Mouse (Mus musculus): ENCODE data around the gene Tomm40. TPM values are rescaled to one million over a fixed set of nuclear protein-coding genes. Genes with fewer than 3 reads are reported as not detected.
A peak's percentile ranks its signal among the peaks of the same experiment; 100 is the strongest.

Gene Tomm40
- polyA plus RNA-seq, 1 experiment from 2014 or later: 149 TPM

GRCm38 (mm10) chr7:19699827-19700148 lies 15.4 kb downstream of the Tomm40 start:
- H3K9me3 ChIP-seq: 0 out of 2 replicates have a peak, but pooled peaks cover 6% of the 10 kb centered on the region
- H3K27ac ChIP-seq: no peak overlapping the region
- no peak overlapping the region for H3K4me2 ChIP-seq
- ATAC-seq (ENCODE audit: low FRiP score): no peak
- H3K36me3 ChIP-seq (replicated peaks): peaks cover 40% of the 10 kb centered on the region
- WGBS: 81% methylated on average over 4 of the region's 4 CpGs
- no peak overlapping the region for H3K9ac ChIP-seq
- peaks cover 21% of the 10 kb centered on the region for H3K4me1 ChIP-seq
- no peak overlapping the region for H3K4me3 ChIP-seq (replicated peaks)
- 0 out of 2 replicates have a peak, but pooled peaks cover 4% of the 10 kb centered on the region for H3K27me3 ChIP-seq

GRCm38 (mm10) chr7:19698907-19699826 lies 16.1 kb downstream of the Tomm40 start, which contains the start of gene Apoe:
Gene Apoe (minus strand): TSS chr7:19699188.
- WGBS: 1% methylated on average over 20 of the region's 20 CpGs
- peaks cover 21% of the 10 kb centered on the region for H3K4me1 ChIP-seq
- H3K4me2 ChIP-seq: peak within 1 kb of the TSS; percentile 64
- 0 out of 2 replicates have a peak, but pooled peaks cover 4% of the 10 kb centered on the region for H3K27me3 ChIP-seq
- peak; percentile 47 for ATAC-seq (ENCODE audit: low FRiP score)
- peak within 1 kb of the TSS; percentile 50 for H3K9ac ChIP-seq
- 0 out of 2 replicates have a peak, but pooled peaks cover 6% of the 10 kb centered on the region for H3K9me3 ChIP-seq
- peak within 1 kb of the TSS; percentile 35 for H3K4me3 ChIP-seq (replicated peaks)
- peaks cover 34% of the 10 kb centered on the region for H3K36me3 ChIP-seq (replicated peaks)
- H3K27ac ChIP-seq: peak within 1 kb of the TSS; percentile 27; the same call in 1 of the 2 replicates

- H3K9ac ChIP-seq: peak overlapping the region; percentile 50
- 0 out of 2 replicates have a peak, but pooled peaks cover 4% of the 10 kb centered on the region for H3K27me3 ChIP-seq
- peak overlapping the region; percentile 35 for H3K4me3 ChIP-seq (replicated peaks)
- H3K4me1 ChIP-seq: peaks cover 26% of the 10 kb centered on the region
- H3K4me2 ChIP-seq: peak overlapping the region; percentile 64
- H3K27ac ChIP-seq: no peak overlapping the region
- H3K36me3 ChIP-seq (replicated peaks): peaks cover 25% of the 10 kb centered on the region
- 0 out of 2 replicates have a peak, but pooled peaks cover 6% of the 10 kb centered on the region for H3K9me3 ChIP-seq
- 3% methylated on average over 28 of the region's 28 CpGs for WGBS
- ATAC-seq (ENCODE audit: low FRiP score): no peak
Measured at GRCm38 (mm10) chr7:19697949-19698906, 17.0 kb downstream of the Tomm40 start.

DNA sequence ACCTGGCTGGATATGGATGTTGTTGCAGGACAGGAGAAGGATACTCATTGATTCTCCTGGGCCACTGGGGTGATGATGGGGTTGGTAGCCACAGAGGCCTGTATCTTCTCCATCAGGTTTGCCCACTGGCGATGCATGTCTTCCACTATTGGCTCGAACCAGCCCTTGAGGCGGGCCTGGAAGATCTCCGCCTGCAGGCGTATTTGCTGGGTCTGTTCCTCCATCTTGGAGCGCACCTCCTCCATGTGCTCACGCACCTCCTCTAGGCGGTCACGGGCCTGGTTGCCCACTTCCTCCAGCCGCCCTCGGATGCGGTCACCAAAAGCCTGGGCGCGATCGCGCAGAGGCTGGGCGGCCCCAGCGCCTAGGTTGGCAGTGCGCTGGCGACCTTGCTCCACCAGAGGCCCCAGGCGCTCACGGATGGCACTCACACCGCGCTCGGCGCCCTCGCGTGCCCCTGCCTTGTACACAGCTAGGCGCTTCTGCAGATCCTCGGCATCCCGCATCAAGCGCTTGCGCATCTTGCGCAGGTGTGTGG lies 18.8 kb downstream of the Tomm40 start:
- H3K9me3 ChIP-seq: 0 out of 2 replicates have a peak, but pooled peaks cover 6% of the 10 kb centered on the region
- no peak overlapping the region for H3K27ac ChIP-seq
- 0 out of 2 replicates have a peak, but pooled peaks cover 4% of the 10 kb centered on the region for H3K27me3 ChIP-seq
- ATAC-seq (ENCODE audit: low FRiP score): no peak
- peaks cover 26% of the 10 kb centered on the region for H3K4me1 ChIP-seq
- no peak overlapping the region for H3K9ac ChIP-seq
- H3K4me2 ChIP-seq: no peak overlapping the region
- WGBS: 95% methylated on average over 34 of the region's 34 CpGs
- peaks cover 11% of the 10 kb centered on the region; the same call in 1 of the 2 replicates for H3K36me3 ChIP-seq (replicated peaks)
- no peak overlapping the region for H3K4me3 ChIP-seq (replicated peaks)

DNA sequence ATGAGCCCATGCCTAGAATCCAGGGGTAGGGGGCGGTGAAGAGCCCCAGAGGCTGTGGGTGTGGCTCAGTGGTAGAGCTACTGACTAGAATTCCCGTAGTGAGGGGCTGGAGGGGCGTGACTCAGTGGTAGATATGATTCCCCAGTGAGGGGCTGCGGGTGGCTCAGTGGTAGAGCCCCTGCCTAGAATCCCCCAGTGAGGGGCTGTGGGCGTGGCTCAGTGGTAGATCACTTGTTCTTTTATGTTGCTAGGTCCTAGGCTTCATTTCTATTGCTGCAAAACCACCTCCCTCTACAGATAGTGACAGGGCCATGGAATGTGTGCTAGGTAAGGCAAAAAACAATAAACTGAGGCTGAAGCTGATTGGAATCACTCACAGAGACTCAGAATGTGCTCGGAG lies 19.4 kb downstream of the Tomm40 start:
- ATAC-seq (ENCODE audit: low FRiP score): no peak
- H3K4me2 ChIP-seq: no peak overlapping the region
- peaks cover 24% of the 10 kb centered on the region for H3K4me1 ChIP-seq
- H3K36me3 ChIP-seq (replicated peaks): peaks cover 11% of the 10 kb centered on the region; the same call in 1 of the 2 replicates
- WGBS: 87% methylated on average over 6 of the region's 6 CpGs
- 0 out of 2 replicates have a peak, but pooled peaks cover 6% of the 10 kb centered on the region for H3K9me3 ChIP-seq
- no peak overlapping the region for H3K27ac ChIP-seq
- no peak overlapping the region for H3K4me3 ChIP-seq (replicated peaks)
- H3K9ac ChIP-seq: no peak overlapping the region
- H3K27me3 ChIP-seq: 0 out of 2 replicates have a peak, but pooled peaks cover 4% of the 10 kb centered on the region

- peaks cover 23% of the 10 kb centered on the region for H3K4me1 ChIP-seq
- no peak overlapping the region for H3K27ac ChIP-seq
- no peak for ATAC-seq (ENCODE audit: low FRiP score)
- 0 out of 2 replicates have a peak, but pooled peaks cover 6% of the 10 kb centered on the region for H3K9me3 ChIP-seq
- H3K4me3 ChIP-seq (replicated peaks): no peak overlapping the region
- 75% methylated on average over 8 of the region's 8 CpGs for WGBS
- 0 out of 2 replicates have a peak, but pooled peaks cover 4% of the 10 kb centered on the region for H3K27me3 ChIP-seq
- H3K4me2 ChIP-seq: no peak overlapping the region
- no peak overlapping the region for H3K9ac ChIP-seq
- peaks cover 11% of the 10 kb centered on the region; the same call in 1 of the 2 replicates for H3K36me3 ChIP-seq (replicated peaks)
Measured at GRCm38 (mm10) chr7:19695213-19695594, 20.0 kb downstream of the Tomm40 start.

DNA sequence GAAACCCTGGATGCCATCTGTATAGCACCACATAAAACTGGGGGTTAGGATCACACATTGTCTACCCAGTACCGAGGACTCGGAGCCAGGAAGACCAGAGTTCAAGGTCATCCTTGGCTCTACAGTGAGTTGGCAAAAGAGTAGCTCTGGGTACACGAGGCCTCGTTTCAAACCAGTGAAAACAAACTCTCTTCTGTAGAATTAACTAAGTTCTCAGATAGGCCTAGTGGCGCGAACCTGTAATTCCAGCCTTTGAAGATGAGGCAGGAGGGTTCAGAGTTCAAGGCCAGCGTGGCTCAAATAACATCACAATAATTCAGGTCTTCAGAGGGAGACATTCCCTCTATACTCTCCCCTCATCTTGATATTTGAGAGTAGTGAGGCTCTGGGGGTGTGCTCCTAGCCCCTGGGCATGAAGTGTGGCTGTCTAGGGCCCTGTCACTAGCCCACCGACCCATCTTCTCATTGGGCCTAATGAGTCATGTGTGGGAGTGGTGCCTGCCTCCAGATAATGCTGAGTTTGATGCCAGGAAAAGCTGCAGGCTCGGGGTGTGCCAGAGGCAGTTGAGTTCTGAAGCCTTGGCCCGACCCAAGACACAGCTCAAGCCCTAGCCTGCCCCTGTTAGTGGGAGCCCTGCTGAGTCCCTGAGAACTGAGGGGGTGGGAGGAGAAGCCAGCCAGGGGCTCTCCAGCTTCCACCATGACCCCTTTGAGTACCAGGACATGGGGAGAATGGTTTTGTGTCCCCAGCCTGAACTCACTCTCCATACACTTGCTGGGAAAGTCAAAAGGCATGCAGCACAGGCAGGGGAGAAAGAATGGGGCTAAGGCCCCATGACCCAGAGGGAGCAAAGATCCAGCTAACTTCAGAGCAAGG lies 20.7 kb downstream of the Tomm40 start:
- Histone ChIP-seq H3K27ac (no peak overlapping the region), H3K36me3 (replicated peaks) (peaks cover 11% of the 10 kb centered on the region; the same call in 1 of the 2 replicates), H3K9ac (no peak overlapping the region), H3K4me2 (no peak overlapping the region), H3K4me3 (replicated peaks) (no peak overlapping the region), H3K4me1 (peaks cover 22% of the 10 kb centered on the region), H3K9me3 (0 out of 2 replicates have a peak, but pooled peaks cover 6% of the 10 kb centered on the region), H3K27me3 (0 out of 2 replicates have a peak, but pooled peaks cover 4% of the 10 kb centered on the region)
- ATAC-seq (ENCODE audit: low FRiP score): no peak
- WGBS: 84% methylated on average over 10 of the region's 10 CpGs

- H3K4me1 ChIP-seq: peaks cover 10% of the 10 kb centered on the region
- no peak for ATAC-seq (ENCODE audit: low FRiP score)
- WGBS: 38% methylated on average over 10 of the region's 10 CpGs
- 0 out of 2 replicates have a peak, but pooled peaks cover 6% of the 10 kb centered on the region for H3K9me3 ChIP-seq
- H3K4me2 ChIP-seq: no peak overlapping the region
- no peak overlapping the region for H3K27ac ChIP-seq
- no peak overlapping the region for H3K9ac ChIP-seq
- peaks cover 11% of the 10 kb centered on the region; the same call in 1 of the 2 replicates for H3K36me3 ChIP-seq (replicated peaks)
- H3K4me3 ChIP-seq (replicated peaks): no peak overlapping the region
- no peaks in the 10 kb centered on the region for H3K27me3 ChIP-seq
Measured at GRCm38 (mm10) chr7:19693421-19693820, 21.8 kb downstream of the Tomm40 start.

DNA sequence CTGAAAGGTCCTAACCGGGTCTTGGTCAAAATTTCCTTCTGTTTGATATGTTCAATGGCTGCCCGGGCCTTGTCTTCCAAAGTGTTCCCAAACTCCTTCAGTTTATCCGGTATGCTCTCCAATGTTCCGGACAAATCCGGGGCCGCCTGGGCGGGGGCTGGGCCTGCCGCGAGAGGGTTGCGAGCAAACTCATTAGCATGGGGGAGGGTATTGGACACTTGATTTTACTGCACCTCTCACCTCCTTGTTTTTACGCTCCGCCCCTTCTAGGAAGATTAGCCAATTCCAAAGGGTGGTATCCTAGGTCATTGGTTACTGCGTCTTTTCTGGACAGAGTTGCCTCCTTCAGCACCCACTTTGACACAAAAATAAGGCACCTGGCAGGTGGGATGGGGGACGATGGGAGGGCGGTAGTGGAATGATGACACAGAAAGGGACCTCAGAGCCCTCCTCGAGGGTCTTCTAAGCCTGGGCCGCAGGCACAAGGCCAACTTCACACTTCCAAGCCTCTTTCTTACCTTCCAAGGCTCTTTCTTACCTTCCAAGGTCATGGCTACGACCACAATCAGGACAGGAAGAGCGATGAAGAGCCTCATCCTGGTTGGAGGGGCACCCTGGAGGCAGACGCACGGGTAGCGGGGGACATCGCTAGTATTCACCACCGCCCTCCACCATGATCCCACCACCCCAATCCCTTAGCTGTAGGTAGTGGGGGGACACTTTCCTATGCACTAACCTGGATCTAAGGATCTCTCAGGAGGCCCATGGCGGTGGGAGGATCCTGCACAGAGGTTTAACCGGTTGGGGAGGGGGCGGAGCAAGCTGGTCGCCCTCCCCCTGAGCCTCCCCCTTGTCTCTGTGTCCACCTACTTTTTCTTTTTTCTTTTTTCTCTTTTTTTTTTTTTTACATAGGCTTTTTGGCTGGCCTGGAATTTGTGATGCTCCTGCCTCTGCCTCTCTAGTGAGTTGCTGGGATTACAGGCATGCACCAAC lies 23.1 kb downstream of the Tomm40 start, which contains the start of gene Apoc1:
TSS of gene Apoc1 (minus strand) at position 788 of the 993 bp plus-strand sequence.
- Histone ChIP-seq H3K36me3 (replicated peaks) (peaks cover 11% of the 10 kb centered on the region; the same call in 1 of the 2 replicates), H3K4me1 (peaks cover 5% of the 10 kb centered on the region; the same call in 1 of the 2 replicates), H3K4me2 (no peak within 1 kb of the TSS), H3K27ac (no peak within 1 kb of the TSS), H3K27me3 (no peaks in the 10 kb centered on the region), H3K4me3 (replicated peaks) (no peak within 1 kb of the TSS), H3K9me3 (0 out of 2 replicates have a peak, but pooled peaks cover 6% of the 10 kb centered on the region), H3K9ac (no peak within 1 kb of the TSS)
- ATAC-seq (ENCODE audit: low FRiP score): no peak
- WGBS: 49% methylated on average over 28 of the region's 28 CpGs

- H3K4me3 ChIP-seq (replicated peaks): no peak overlapping the region
- peaks cover 5% of the 10 kb centered on the region; the same call in 1 of the 2 replicates for H3K4me1 ChIP-seq
- no peak overlapping the region for H3K9ac ChIP-seq
- no peak overlapping the region for H3K27ac ChIP-seq
- H3K27me3 ChIP-seq: no peaks in the 10 kb centered on the region
- H3K9me3 ChIP-seq: 0 out of 2 replicates have a peak, but pooled peaks cover under 1% of the 10 kb centered on the region
- no peak for ATAC-seq (ENCODE audit: low FRiP score)
- H3K36me3 ChIP-seq (replicated peaks): peaks cover 5% of the 10 kb centered on the region; the same call in 1 of the 2 replicates
- WGBS: 84% methylated on average over 6 of the region's 6 CpGs
- H3K4me2 ChIP-seq: no peak overlapping the region
Measured at GRCm38 (mm10) chr7:19691434-19691833, 23.8 kb downstream of the Tomm40 start.
